Mouse (Mus musculus) megakaryocyte, embryonic 14.5 days (primary cell): ENCODE data around the gene Thumpd2. TPM values are rescaled to one million over a fixed set of nuclear protein-coding genes. Genes with fewer than 3 reads are reported as not detected.

ENCODE experiments used
- H3K27me3 ChIP-seq: replicated peaks from 2 replicates; pipeline ENCODE3; 2012; ENCODE audit warnings: inconsistent platforms
- H3K36me3 ChIP-seq: replicated peaks from 2 replicates; pipeline ENCODE3; 2012; ENCODE audit warnings: low read length, inconsistent platforms, mixed read lengths
- H3K4me1 ChIP-seq: 2 replicates; pipeline ENCODE4 v1.6.1; 2012; ENCODE audit warnings: inconsistent platforms
- H3K4me3 ChIP-seq: replicated peaks from 2 replicates; pipeline ENCODE3; 2012; ENCODE audit warnings: moderate library complexity, mild to moderate bottlenecking, inconsistent platforms
- H3K9me3 ChIP-seq: 2 replicates; pipeline ENCODE4 v1.6.1; 2012; ENCODE audit warnings: inconsistent platforms
- FLI1 ChIP-seq: IDR thresholded peaks from 2 replicates; pipeline ENCODE4 v1.6.1; 2012; ENCODE audit warnings: low read length, inconsistent platforms, mixed read lengths
- GATA1 ChIP-seq: IDR thresholded peaks from 3 replicates; pipeline ENCODE4 v1.6.1; 2012; ENCODE audit warnings: mixed read lengths, low read length, inconsistent platforms, borderline replicate concordance
- polyA plus RNA-seq: library from polyadenylated mRNA; stranded (reverse); fragments of >175 nt; gene quantifications from 2 replicates; pipeline ENCODE4 v1.2.3, GENCODE M21; 2012; ENCODE audit warnings: low replicate concordance; ENCODE audit not compliant: insufficient read depth

The Thumpd2 gene
- polyA plus RNA-seq, 1 experiment, result 0.68 TPM

DNA sequence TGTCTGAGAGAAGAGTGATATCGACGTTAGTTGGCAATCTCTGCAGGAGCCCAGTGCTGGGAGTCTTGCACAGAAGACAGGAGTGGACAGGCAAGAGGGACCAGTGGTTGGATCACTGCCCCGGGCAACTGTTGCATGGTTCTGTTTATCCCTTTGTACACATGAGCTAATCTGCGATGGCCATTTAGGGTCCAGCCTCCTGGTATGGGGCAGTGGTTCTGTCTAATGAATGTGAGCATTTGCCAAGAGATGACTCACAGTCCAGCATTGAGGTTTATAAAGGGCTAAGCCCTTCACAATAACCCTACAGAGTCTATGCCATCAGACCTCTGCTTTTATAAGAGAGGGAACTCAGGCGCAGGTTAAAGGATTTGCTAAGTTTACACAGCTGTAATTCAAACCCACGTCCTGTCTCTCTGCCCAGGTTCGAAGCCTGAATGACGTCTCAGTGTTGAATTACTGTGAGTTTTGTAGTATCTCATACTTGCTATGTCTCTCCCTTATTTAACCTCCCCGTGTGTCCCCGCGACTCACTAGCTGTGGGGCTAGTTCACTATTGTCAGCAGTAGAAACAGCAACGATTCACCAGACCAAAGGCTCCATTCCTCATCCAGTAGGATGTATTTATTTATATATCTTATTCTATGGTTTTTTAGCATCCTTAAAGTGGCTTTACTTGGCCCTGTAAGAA, 83.0 kb downstream of the Thumpd2 start:
- peaks cover 15% of the 10 kb centered on the region for H3K27me3 ChIP-seq
- H3K36me3 ChIP-seq, result no peaks in the 10 kb centered on the region
- no peak for TF ChIP-seq GATA1
- no peak for TF ChIP-seq FLI1
- no peaks in the 10 kb centered on the region for H3K4me1 ChIP-seq
- H3K9me3 ChIP-seq, result no peaks in the 10 kb centered on the region
- no peak overlapping the region for H3K4me3 ChIP-seq

DNA sequence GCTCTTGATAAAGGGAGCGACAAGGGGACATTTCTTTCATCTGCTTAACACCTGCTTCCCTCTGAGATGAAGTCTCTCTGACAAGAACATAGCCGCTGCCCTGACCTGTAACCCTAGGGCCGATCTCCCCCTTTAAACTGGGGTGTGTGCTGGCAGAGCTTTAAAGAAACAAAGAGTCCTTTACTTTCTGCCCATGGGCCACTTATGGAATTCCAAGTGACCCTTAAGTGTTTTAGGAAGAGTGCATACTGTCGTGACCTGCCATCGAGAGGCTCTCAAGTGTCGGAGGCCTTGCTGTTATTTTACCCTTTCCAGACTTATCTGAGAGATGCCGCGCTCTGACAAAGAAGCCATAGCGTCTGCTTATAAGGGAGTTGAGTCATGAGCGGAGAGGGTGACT, 84.8 kb downstream of the Thumpd2 start:
- H3K4me1 ChIP-seq, result no peaks in the 10 kb centered on the region
- H3K27me3 ChIP-seq, result peaks cover 15% of the 10 kb centered on the region
- 0 out of 2 replicates have a peak, but pooled peaks cover 3% of the 10 kb centered on the region for H3K9me3 ChIP-seq
- no peaks in the 10 kb centered on the region for H3K36me3 ChIP-seq
- no peak overlapping the region for H3K4me3 ChIP-seq
- TF ChIP-seq FLI1, result no peak
- TF ChIP-seq GATA1, result no peak

DNA sequence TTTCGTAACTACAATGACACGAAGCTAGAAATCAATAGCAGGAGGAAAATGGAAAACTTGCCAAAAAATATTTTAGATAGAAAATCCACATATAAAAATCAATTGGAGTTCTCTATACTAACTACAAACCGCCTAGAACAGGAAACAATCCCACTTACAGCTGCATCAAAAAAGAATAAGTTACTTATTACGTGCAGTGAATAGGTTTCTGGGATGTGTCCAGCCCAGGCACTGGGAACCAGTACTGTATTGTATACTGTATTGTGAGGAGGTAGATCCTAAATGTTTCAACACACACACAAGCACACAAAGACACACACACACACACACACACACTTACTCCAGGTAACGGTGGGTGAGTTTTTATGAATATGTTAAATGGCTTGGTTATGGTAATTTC, 87.6 kb downstream of the Thumpd2 start:
- H3K9me3 ChIP-seq, result peaks cover 13% of the 10 kb centered on the region; the same call in 1 of the 2 replicates
- H3K27me3 ChIP-seq, result peaks cover 7% of the 10 kb centered on the region
- peaks cover 4% of the 10 kb centered on the region; the same call in 1 of the 2 replicates for H3K4me1 ChIP-seq
- H3K4me3 ChIP-seq, result no peak overlapping the region
- TF ChIP-seq FLI1 (no peak), GATA1 (no peak)
- H3K36me3 ChIP-seq, result no peaks in the 10 kb centered on the region

Other genes starting within 250 kb of the Thumpd2 start
- gene Tmem178, start 120.5 kb downstream of the Thumpd2 start, polyA plus RNA-seq, result not detected in 2 replicates